Mouse (Mus musculus): Measurements from ENCODE around the gene Ctnna2. TPM values are rescaled to one million over a fixed set of nuclear protein-coding genes. Genes with fewer than 3 reads are reported as not detected.

Ctnna2 gene
- polyA plus RNA-seq (2021), result not detected

GRCm38 (mm10) chr6:77979241-77979961, at the start of gene Ctnna2:
Gene Ctnna2 (minus strand): TSS chr6:77979699.
- no peak for ATAC-seq
- no peak for TF ChIP-seq CTCF (IDR thresholded peaks at IDR 0.05)
- ChIA-PET POLR2A (no interaction called here), CTCF (no interaction called here)
- H3K27me3 ChIP-seq, result peaks cover 5% of the 10 kb centered on the region
- in situ Hi-C loops (cut with MboI; ENCODE audit: low pct_unique_long_range_greater_than_20kb), result no loop called here
- DNase-seq (ENCODE audit: low read depth, low spot score), result no peak

DNA sequence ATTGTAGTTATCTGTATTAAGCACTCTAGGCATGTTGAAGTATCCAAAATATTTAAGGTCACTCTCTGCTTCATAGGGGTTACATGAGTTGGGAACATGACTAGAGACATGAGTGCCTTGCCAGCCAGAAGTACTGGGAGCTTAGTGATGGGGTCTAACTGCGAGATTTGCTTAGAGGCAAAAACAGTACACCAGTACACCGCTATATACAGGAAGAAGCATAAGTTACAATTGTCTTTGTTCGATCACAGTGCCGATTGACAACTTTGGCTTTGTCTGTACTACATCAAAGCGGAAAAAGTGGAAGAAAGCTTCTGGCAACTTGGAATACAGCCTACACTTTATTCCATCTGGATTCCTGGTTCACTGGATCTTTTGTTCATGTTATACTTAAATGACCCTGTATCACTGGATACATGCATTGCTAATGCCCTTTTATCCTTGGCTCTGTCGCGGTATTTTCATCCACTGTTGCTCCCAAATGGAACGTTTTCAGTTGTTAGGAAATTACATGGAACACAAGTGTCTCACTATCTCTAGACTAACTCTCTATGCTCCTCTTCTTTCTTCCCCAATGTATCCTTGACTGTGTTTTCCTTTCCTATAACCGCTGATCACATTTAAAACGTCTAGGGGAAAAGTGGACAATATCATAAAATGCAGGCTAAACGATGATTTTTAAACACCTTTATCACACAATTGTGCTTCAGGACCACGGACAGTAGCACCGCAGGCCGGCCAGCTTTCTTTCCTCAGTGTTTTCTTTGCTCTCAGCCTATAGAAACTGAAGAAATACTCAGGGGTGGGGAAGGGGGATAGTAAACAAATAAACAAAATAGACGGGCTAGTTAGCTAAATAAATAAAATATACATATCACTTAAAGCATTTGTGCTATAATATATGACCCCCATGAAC, 896 bp upstream of the Ctnna2 start:
- no peak for TF ChIP-seq CTCF (IDR thresholded peaks at IDR 0.05)
- ChIA-PET CTCF (no interaction called here), POLR2A (no interaction called here)
- DNase-seq (ENCODE audit: low read depth, low spot score) (no peak), ATAC-seq (no peak)
- in situ Hi-C loops (cut with MboI; ENCODE audit: low pct_unique_long_range_greater_than_20kb), result no loop called here
- H3K27me3 ChIP-seq, result peaks cover 5% of the 10 kb centered on the region

- no peak for DNase-seq (ENCODE audit: low read depth, low spot score)
- peaks cover 5% of the 10 kb centered on the region for H3K27me3 ChIP-seq
- no peak for TF ChIP-seq CTCF (IDR thresholded peaks at IDR 0.05)
- CTCF ChIA-PET, result no interaction called here
- POLR2A ChIA-PET, result no interaction called here
- ATAC-seq, result no peak
- in situ Hi-C loops (cut with MboI; ENCODE audit: low pct_unique_long_range_greater_than_20kb), result no loop called here
Measured at GRCm38 (mm10) chr6:77978476-77979240, 841 bp downstream of the Ctnna2 start.

GRCm38 (mm10) chr6:77970545-77971242, 8.8 kb downstream of the Ctnna2 start:
- in situ Hi-C loops (cut with MboI; ENCODE audit: low pct_unique_long_range_greater_than_20kb), result no loop called here
- ATAC-seq, result no peak
- POLR2A ChIA-PET, result no interaction called here
- CTCF ChIA-PET, result interaction anchor here (1.7 kb wide), 1 partner anchor 12 kb away, joined by 5 read pairs; no protein-coding TSS in a partner anchor
- H3K27me3 ChIP-seq, result no peaks in the 10 kb centered on the region
- no peak for DNase-seq (ENCODE audit: low read depth, low spot score)
- no peak for TF ChIP-seq CTCF (IDR thresholded peaks at IDR 0.05)

- TF ChIP-seq CTCF (IDR thresholded peaks at IDR 0.05), result no peak
- ChIA-PET CTCF (interaction anchor here (1.0 to 1.7 kb wide), 2 partner anchors 11 kb away, joined by 3 to 5 read pairs; no protein-coding TSS in a partner anchor), POLR2A (no interaction called here)
Measured at GRCm38 (mm10) chr6:77969774-77970173, 9.7 kb downstream of the Ctnna2 start.

GRCm38 (mm10) chr6:77962011-77962410, 17.5 kb downstream of the Ctnna2 start:
- H3K27me3 ChIP-seq, result no peaks in the 10 kb centered on the region
- DNase-seq (ENCODE audit: low read depth, low spot score), result no peak
- no peak for ATAC-seq
- TF ChIP-seq CTCF (IDR thresholded peaks at IDR 0.05), result no peak
- POLR2A ChIA-PET, result no interaction called here
- in situ Hi-C loops (cut with MboI; ENCODE audit: low pct_unique_long_range_greater_than_20kb), result no loop called here
- CTCF ChIA-PET, result no interaction called here

More at GRCm38 (mm10) chr6:77969774-77970173, 9.7 kb downstream of the Ctnna2 start:
- ATAC-seq, result no peak
- H3K27me3 ChIP-seq, result no peaks in the 10 kb centered on the region
- no peak for DNase-seq (ENCODE audit: low read depth, low spot score)
- in situ Hi-C loops (cut with MboI; ENCODE audit: low pct_unique_long_range_greater_than_20kb), result no loop called here

DNA sequence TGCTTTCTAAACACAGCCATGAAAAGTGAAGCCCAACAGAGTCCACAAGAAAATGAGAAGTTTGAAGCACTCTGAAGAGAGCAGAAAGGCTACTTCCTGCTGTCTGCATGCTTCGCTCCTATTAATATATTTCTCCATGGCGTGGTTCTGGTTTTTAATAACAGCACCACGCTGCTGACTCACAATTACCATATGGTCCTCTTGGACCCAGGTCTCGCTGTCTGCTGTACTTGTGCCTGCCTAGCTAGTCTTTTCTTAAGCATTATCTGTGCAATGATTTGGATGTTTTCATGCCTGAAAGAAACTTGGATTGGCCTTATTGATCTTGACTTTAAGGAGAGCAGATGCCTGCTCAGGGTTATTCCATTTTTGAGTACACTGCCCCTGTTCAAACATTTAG, 28.2 kb downstream of the Ctnna2 start:
- in situ Hi-C loops (cut with MboI; ENCODE audit: low pct_unique_long_range_greater_than_20kb), result no loop called here
- CTCF ChIA-PET, result interaction anchor here (1.3 kb wide), 1 partner anchor 25 kb away, joined by 3 read pairs; no protein-coding TSS in a partner anchor
- no peak for ATAC-seq
- no peak for TF ChIP-seq CTCF (IDR thresholded peaks at IDR 0.05)
- POLR2A ChIA-PET, result no interaction called here
- no peaks in the 10 kb centered on the region for H3K27me3 ChIP-seq
- no peak for DNase-seq (ENCODE audit: low read depth, low spot score)

- ChIA-PET CTCF (interaction anchor here (1.3 kb wide), 1 partner anchor 26 kb away, joined by 3 read pairs; no protein-coding TSS in a partner anchor), POLR2A (no interaction called here)
- in situ Hi-C loops (cut with MboI; ENCODE audit: low pct_unique_long_range_greater_than_20kb), result no loop called here
- H3K27me3 ChIP-seq, result no peaks in the 10 kb centered on the region
- DNase-seq (ENCODE audit: low read depth, low spot score) (no peak), ATAC-seq (no peak)
- no peak for TF ChIP-seq CTCF (IDR thresholded peaks at IDR 0.05)
Measured at GRCm38 (mm10) chr6:77950690-77951089, 28.8 kb downstream of the Ctnna2 start.

- no peak for TF ChIP-seq CTCF (IDR thresholded peaks at IDR 0.05)
- DNase-seq (ENCODE audit: low read depth, low spot score) (no peak), ATAC-seq (no peak)
- no peaks in the 10 kb centered on the region for H3K27me3 ChIP-seq
- POLR2A ChIA-PET, result no interaction called here
- in situ Hi-C loops (cut with MboI; ENCODE audit: low pct_unique_long_range_greater_than_20kb), result no loop called here
- CTCF ChIA-PET, result no interaction called here
Measured at GRCm38 (mm10) chr6:77929375-77929774, 50.1 kb downstream of the Ctnna2 start.

DNA sequence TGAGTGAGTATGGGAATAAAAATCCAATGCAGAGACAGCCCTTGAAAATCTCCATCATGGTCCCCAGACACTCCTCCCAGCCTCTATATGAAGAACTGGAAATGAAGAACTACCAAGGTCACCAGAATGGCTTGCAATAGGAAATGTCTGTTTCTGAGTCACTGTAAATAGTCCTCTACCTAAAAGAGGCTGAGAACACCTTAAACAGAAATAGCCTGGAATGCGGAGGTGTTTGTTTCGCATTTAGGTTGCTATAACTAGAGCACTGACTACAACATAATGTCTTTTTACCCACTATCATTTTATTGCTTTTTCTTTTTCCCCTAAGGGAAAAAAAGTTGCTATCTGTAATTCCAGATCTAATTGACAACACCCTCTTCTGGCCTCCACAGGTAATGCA, 106.3 kb downstream of the Ctnna2 start:
- DNase-seq (ENCODE audit: low read depth, low spot score), result no peak
- ChIA-PET POLR2A (no interaction called here), CTCF (no interaction called here)
- H3K27me3 ChIP-seq, result no peaks in the 10 kb centered on the region
- no peak for ATAC-seq
- in situ Hi-C loops (cut with MboI; ENCODE audit: low pct_unique_long_range_greater_than_20kb), result no loop called here
- TF ChIP-seq CTCF (IDR thresholded peaks at IDR 0.05), result no peak
